Mouse (Mus musculus): ENCODE results near the gene Coro7. TPM values are rescaled to one million over a fixed set of nuclear protein-coding genes. Genes with fewer than 3 reads are reported as not detected.
"Not testable (repeated sequence)": the region's sequence is repeated elsewhere in the genome, so short reads cannot be mapped to it uniquely, and the experiment has no call there.

Coro7 gene
- polyA plus RNA-seq, 1 experiment from 2014 or later, result 19.1 TPM

DNA sequence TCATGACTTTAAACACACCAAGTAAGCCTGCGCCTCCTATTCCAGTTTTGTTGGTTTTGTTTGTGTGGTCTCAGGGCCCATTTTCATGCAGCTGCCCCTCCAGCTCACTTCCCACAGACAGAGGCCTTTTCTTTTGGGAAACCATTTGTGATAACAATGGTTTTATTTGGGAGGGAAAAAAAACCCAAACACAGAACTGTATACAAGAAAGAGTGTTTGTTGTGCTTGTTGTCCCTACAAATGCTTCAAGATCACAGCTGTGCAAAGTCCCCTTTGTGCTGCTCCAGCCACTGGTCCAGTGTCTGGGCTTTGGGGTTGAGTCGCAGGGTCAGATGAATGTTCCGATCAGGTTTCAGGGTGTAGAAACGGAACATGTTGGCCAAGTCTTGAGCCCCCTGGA is 31.6 kb upstream of the Coro7 start:
- DNase-seq (ENCODE audit: extremely low spot score, low spot score), result no peak
- no peaks in the 10 kb centered on the region for H3K27me3 ChIP-seq (ENCODE audit: poor library complexity, severe bottlenecking)
- H3K4me3 ChIP-seq, result no peak overlapping the region
- H3K9me3 ChIP-seq, result no peaks in the 10 kb centered on the region
- H3K27ac ChIP-seq, result no peak overlapping the region
- 97% methylated on average over 4 of the region's 4 CpGs for WGBS
- no peaks in the 10 kb centered on the region for H3K4me1 ChIP-seq
- peaks cover 100% of the 10 kb centered on the region for H3K36me3 ChIP-seq (replicated peaks)

DNA sequence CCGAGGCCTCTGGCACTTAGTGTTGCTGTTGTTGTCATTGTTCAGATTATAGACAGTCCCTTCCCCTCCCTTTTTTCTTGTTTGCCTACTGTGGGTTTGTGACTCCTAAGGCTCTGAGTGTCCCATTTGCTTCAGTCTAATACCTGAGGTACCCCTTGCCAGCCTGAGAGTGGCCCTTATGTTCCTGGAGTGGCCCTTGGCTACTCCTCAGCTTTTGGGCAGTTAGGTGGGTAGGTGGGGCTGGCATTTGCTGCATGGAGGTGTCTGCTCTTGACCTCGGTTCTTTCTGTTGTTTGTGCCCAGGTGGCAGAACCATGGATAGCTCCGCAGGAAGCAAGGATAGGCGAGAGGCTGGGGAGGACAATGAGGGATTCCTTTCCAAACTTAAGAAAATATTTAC is 26.0 kb upstream of the Coro7 start:
- H3K27me3 ChIP-seq (ENCODE audit: poor library complexity, severe bottlenecking), result no peaks in the 10 kb centered on the region
- no peak overlapping the region for H3K4me3 ChIP-seq
- H3K4me1 ChIP-seq, result no peaks in the 10 kb centered on the region
- no peaks in the 10 kb centered on the region for H3K9me3 ChIP-seq
- peaks cover 100% of the 10 kb centered on the region for H3K36me3 ChIP-seq (replicated peaks)
- DNase-seq (ENCODE audit: extremely low spot score, low spot score), result no peak
- WGBS, result 82% methylated on average over 4 of the region's 4 CpGs
- H3K27ac ChIP-seq, result no peak overlapping the region

DNA sequence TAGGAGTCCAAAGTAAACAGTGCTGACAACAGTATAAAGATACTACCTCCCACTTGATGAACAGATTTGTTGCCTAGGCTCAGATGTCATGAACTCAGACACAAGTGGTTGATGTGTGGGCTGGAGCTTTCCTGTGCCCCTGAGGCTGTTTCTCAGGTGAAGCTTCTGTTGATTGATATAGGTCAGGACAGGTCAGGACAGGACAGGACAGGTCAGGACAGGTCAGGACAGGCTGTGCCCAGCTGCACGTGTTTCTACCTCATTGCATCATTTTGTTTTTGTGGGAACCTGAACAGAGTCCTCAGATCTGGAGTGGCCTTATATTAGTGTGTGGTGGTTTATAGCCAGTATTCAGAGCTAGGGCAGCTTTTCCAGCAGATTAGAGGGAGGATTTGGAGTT is 23.1 kb upstream of the Coro7 start:
- Histone ChIP-seq H3K4me1 (no peaks in the 10 kb centered on the region), H3K4me3 (no peak overlapping the region), H3K36me3 (replicated peaks) (peaks cover 99% of the 10 kb centered on the region), H3K9me3 (no peaks in the 10 kb centered on the region), H3K27ac (no peak overlapping the region), H3K27me3 (ENCODE audit: poor library complexity, severe bottlenecking) (no peaks in the 10 kb centered on the region)
- 82% methylated on average over 1 of the region's 1 CpGs for WGBS
- no peak for DNase-seq (ENCODE audit: extremely low spot score, low spot score)

DNA sequence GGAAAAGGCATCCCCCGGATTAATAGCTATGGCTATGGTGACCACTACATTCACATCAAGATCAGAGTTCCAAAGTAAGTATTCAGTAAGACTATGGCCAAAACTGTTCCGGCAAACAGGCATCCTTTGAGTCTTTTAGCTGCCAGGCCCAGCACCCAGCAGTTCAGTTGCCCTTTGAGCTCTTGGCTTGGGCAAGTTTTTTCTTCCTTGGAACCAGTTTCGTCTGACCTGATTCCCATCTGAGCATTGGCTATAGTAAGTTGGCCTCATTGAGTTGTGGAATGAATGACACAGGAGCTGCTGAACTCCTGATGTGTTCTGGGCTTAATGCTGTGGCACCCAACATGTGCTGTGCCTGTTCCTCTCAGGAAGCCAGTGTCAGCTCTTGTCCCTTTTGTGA is 21.6 kb upstream of the Coro7 start:
- no peaks in the 10 kb centered on the region for H3K9me3 ChIP-seq
- WGBS, result 95% methylated on average over 3 of the region's 3 CpGs
- no peak overlapping the region for H3K4me3 ChIP-seq
- no peaks in the 10 kb centered on the region for H3K27me3 ChIP-seq (ENCODE audit: poor library complexity, severe bottlenecking)
- DNase-seq (ENCODE audit: extremely low spot score, low spot score), result no peak
- H3K36me3 ChIP-seq (replicated peaks), result peaks cover 99% of the 10 kb centered on the region
- no peak overlapping the region for H3K27ac ChIP-seq
- H3K4me1 ChIP-seq, result no peaks in the 10 kb centered on the region

DNA sequence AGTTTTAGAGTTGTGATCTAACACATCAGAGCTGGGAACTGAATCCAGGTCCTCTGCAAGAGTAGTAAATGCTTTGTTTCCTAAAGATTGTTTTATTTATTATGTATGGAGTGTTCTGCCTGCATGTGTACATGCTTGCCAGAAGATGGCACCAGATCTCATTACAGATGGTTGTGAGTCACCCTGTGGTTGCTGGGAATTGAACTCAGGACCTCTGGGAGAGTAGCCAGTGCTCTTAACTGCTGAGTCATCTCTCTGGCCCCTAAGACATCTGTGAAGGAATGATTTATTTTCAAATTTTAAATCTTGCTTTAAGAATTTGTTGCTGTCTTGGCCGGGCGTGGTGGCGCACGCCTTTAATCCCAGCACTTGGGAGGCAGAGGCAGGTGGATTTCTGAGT is 9.8 kb upstream of the Coro7 start:
- peaks cover 74% of the 10 kb centered on the region for H3K36me3 ChIP-seq (replicated peaks)

DNA sequence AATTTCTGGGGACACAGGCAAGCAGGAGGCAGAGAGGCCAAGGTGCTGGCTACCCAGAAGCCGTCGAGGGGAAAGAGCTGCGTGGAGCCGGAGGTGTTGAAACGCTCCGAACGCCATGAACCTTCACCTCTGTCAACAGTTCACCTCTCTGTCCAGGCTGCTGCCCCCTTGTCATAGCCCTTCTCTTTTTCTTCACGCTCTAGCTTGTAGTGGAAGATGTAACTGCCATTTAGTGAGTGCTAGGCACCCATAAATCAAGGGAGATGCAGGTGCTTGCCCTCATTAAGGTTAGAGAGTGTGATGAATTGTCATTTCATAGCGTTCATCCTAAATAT is 4.8 kb upstream of the Coro7 start:
- Histone ChIP-seq H3K9me3 (no peaks in the 10 kb centered on the region; the same call in 1 of the 2 replicates), H3K4me1 (peaks cover 28% of the 10 kb centered on the region), H3K27ac (peak overlapping the region; percentile 90), H3K4me3 (peak overlapping the region; percentile 81), H3K27me3 (ENCODE audit: poor library complexity, severe bottlenecking) (no peaks in the 10 kb centered on the region), H3K36me3 (replicated peaks) (peaks cover 26% of the 10 kb centered on the region)
- 2% methylated on average over 9 of the region's 9 CpGs for WGBS
- no peak for DNase-seq (ENCODE audit: extremely low spot score, low spot score)

More for the DNA sequence above, 9.8 kb upstream of the Coro7 start:
- peaks cover 13% of the 10 kb centered on the region for H3K4me1 ChIP-seq
- WGBS, result 97% methylated on average over 4 of the region's 4 CpGs
- not testable (repeated sequence) for DNase-seq (ENCODE audit: extremely low spot score, low spot score); H3K4me3 ChIP-seq; H3K27me3 ChIP-seq (ENCODE audit: poor library complexity, severe bottlenecking); H3K27ac ChIP-seq; H3K9me3 ChIP-seq

DNA sequence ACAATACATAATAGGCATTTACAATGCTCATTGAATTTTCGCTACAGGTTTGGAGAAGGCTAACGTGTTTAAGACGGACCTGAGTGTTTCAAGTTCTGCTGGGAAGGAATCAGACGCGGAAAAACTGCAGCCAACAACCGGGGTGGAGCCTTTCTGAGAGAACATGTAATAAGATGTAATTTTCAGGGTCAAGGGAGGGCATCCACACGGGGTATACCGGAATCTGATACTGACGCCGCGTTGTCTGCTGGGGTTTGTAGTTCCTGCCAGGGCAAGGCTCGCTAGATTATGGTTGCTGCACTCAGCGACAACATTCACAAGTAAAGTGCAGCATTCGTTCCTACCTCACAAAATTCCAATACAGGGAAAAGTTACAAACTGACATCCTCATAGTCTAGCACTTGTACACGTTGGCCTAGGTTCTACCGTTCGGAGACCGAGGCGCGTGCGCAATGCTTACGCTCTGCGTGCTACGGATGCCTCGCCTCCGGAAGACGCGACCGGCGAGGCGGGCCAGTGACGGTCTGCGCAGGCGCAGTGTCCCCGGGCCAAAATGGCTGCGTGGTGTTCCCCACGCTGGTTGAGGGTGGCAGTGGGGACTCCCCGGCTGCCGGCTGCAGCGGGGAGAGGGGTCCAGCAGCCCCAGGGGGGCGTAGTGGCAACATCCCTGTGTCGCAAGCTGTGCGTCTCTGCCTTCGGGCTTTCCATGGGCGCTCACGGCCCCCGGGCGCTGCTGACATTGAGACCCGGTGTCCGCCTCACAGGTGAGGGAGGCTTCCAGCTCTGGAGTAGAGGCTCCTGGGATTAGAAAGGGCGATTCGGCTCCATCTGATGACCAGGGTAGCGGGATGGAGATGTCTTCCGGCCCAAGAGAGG is 4.2 kb upstream of the Coro7 start:
- Histone ChIP-seq H3K27ac (peak overlapping the region; percentile 90), H3K36me3 (replicated peaks) (peaks cover 20% of the 10 kb centered on the region), H3K4me1 (peaks cover 34% of the 10 kb centered on the region), H3K4me3 (peak overlapping the region; percentile 81), H3K9me3 (no peaks in the 10 kb centered on the region), H3K27me3 (ENCODE audit: poor library complexity, severe bottlenecking) (no peaks in the 10 kb centered on the region)
- WGBS, result under 1% methylated on average over 54 of the region's 54 CpGs
- DNase-seq (ENCODE audit: extremely low spot score, low spot score), result peak; percentile 93

DNA sequence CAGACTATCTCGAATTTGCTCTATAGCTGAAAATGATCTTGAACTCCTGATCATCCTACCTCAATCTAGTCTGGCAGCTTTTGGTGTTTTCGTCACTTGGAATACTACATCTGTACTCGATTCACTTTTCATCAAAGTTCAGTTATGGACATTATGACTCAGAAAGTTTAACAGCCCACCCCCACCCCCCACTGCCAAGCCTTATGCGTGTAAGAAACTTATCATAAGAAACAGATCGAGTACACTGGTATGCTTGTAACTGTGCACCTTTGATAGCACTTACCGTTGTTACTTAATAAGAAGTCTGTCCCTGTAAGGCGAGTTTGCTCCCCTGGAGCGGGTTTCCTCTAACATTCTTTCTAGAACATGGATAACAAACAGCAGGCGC is 3.6 kb upstream of the Coro7 start:
- Histone ChIP-seq H3K4me3 (peak overlapping the region; percentile 81), H3K4me1 (peaks cover 41% of the 10 kb centered on the region), H3K36me3 (replicated peaks) (peaks cover 15% of the 10 kb centered on the region), H3K27ac (peak overlapping the region; percentile 90), H3K9me3 (no peaks in the 10 kb centered on the region), H3K27me3 (ENCODE audit: poor library complexity, severe bottlenecking) (no peaks in the 10 kb centered on the region)
- DNase-seq (ENCODE audit: extremely low spot score, low spot score), result no peak
- 35% methylated on average over 9 of the region's 9 CpGs for WGBS

DNA sequence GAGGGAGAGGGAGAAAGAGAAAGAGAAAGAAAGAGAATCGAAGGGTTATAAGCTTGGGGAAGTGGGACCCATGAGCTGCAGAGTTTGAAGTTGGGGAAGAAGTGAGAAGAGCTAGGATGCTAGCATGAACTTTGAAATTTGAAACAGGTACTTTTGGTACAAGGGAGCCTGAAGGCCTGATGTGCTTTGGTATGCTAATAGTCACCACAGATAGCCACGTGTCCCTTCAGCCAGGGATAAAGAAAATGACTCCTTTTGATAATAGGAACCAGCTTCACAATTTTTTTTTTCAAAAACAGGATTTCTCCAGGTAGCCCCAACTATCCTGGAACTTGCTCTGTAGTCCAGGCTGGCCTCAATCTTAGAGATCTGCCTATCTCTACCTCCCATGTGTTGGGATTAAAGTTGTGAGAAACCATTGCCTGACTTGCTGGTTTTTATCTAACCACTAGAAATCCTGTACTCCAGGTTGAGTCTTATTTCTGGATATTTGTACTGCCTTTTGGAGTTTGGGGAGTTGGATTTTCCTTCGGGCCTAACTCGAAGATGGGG is 3.1 kb upstream of the Coro7 start:
- Histone ChIP-seq H3K4me1 (peaks cover 41% of the 10 kb centered on the region), H3K4me3 (peak overlapping the region; percentile 81), H3K36me3 (replicated peaks) (peaks cover 11% of the 10 kb centered on the region), H3K27ac (peak overlapping the region; percentile 90; the same call in 1 of the 2 replicates), H3K27me3 (ENCODE audit: poor library complexity, severe bottlenecking) (no peaks in the 10 kb centered on the region), H3K9me3 (no peaks in the 10 kb centered on the region)
- 83% methylated on average over 4 of the region's 4 CpGs for WGBS
- DNase-seq (ENCODE audit: extremely low spot score, low spot score), result no peak

DNA sequence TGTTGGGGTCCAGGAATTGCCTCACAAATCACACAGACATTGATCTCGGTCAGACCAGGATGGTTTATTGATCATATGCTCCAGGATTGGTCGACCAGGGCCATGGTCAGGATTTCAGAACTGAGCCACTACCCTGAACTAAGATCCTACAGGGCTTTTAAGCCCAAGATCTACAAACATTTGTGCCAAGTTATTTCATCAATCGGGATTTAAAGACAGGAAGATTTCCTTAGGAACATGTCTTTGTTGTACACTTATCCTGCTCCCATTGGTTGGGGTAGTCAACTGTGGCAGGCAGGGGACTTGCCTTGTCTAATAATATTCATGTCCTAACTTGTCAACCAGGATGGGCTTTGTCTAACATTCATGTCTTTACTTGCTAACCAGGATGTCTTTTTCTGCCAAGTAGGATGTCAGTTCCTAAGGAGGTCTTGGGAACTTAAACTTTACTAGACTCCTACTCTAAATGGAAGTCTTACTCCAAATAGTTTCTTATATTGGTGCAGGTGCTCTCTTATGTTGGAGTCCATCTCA is 1.4 kb upstream of the Coro7 start:
- not testable (repeated sequence) for H3K27me3 ChIP-seq (ENCODE audit: poor library complexity, severe bottlenecking); H3K36me3 ChIP-seq (replicated peaks); H3K4me3 ChIP-seq; DNase-seq (ENCODE audit: extremely low spot score, low spot score); H3K9me3 ChIP-seq; H3K27ac ChIP-seq
- peaks cover 41% of the 10 kb centered on the region for H3K4me1 ChIP-seq
- WGBS, result 81% methylated on average over 3 of the region's 3 CpGs

DNA sequence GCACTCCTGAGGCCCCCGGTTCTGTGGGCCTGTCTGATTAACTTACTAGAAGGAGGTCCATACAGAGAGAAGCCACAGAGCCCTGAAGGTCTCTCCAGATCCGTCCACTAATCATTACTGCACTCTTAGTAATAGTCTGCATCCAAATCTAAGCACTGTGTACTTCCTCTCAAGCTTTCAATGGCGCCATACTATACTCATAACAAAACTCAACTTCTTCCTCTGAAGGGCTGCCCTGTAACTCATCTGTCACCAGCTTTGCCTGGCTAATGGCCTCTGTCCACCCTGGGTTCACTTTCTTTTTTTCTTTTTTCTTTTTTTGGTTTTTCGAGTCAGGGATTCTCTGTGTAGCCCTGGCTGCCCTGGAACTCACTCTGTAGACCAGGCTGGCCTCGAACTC is 1.5 kb downstream of the Coro7 start:
- H3K4me3 ChIP-seq, result no peak overlapping the region; the same call in 1 of the 2 replicates
- H3K27me3 ChIP-seq (ENCODE audit: poor library complexity, severe bottlenecking), result no peaks in the 10 kb centered on the region
- peaks cover 34% of the 10 kb centered on the region for H3K36me3 ChIP-seq (replicated peaks)
- no peak overlapping the region for H3K27ac ChIP-seq
- H3K9me3 ChIP-seq, result no peaks in the 10 kb centered on the region
- 87% methylated on average over 5 of the region's 5 CpGs for WGBS
- peaks cover 24% of the 10 kb centered on the region for H3K4me1 ChIP-seq
- DNase-seq (ENCODE audit: extremely low spot score, low spot score), result no peak

DNA sequence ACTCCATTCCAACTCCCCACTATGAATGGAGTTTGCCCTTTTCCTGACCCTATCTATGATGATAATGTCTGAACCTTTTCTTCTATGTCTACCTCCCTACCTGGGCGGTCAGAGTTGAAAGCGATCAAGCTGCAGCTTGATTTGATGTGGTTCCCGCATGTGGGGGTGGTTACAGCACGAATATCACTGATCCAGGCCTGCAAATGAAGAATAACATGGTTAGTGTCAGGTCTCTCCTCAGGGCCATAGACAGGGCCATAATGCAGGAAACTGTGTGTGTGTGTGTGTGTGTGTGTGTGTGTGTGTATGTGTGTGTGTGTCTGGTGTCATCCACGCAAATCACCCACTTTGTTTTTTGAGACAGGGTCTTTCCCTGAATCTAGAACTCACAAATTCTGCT is 2.7 kb downstream of the Coro7 start:
- Histone ChIP-seq H3K36me3 (replicated peaks) (peaks cover 34% of the 10 kb centered on the region), H3K4me3 (no peak overlapping the region), H3K9me3 (no peaks in the 10 kb centered on the region), H3K27ac (no peak overlapping the region), H3K27me3 (ENCODE audit: poor library complexity, severe bottlenecking) (no peaks in the 10 kb centered on the region), H3K4me1 (peaks cover 19% of the 10 kb centered on the region)
- no peak for DNase-seq (ENCODE audit: extremely low spot score, low spot score)
- WGBS, result 94% methylated on average over 5 of the region's 5 CpGs

DNA sequence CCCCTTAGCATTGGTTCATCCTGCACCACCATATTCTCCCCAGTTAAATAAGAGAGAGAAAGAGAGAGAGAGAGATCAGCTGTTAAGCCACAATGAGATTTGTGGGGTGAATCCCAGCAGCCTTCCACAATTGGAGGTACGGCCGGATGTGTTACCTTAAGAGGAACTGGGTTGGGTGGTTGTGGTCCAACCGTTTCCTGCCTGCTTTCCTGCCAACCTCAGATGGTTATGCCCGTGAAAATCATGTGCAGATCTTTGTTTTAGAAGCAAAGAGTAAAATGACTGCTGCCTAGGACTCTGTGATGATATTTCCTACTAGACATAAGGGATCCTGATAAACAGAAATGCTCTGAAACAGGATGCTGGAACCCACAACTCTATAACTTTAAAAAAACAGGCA is 5.5 kb downstream of the Coro7 start:
- no peak for DNase-seq (ENCODE audit: extremely low spot score, low spot score)
- H3K36me3 ChIP-seq (replicated peaks), result peaks cover 46% of the 10 kb centered on the region
- H3K27ac ChIP-seq, result no peak overlapping the region
- peaks cover 9% of the 10 kb centered on the region for H3K4me1 ChIP-seq
- 88% methylated on average over 4 of the region's 4 CpGs for WGBS
- no peaks in the 10 kb centered on the region for H3K27me3 ChIP-seq (ENCODE audit: poor library complexity, severe bottlenecking)
- no peak overlapping the region for H3K4me3 ChIP-seq
- no peaks in the 10 kb centered on the region for H3K9me3 ChIP-seq

All from forebrain, embryonic 10.5 days (tissue).